Mouse (Mus musculus) liver, embryonic 18 days (tissue): ENCODE data around the gene Zfp800. TPM values are rescaled to one million over a fixed set of nuclear protein-coding genes. Genes with fewer than 3 reads are reported as not detected.

Source experiments
- polyA plus RNA-seq: library from polyadenylated mRNA; depleted of rRNA; stranded (reverse); fragments of >200 nt; gene quantifications from 2 replicates; pipeline ENCODE4 v1.2.3, GENCODE M21; 2012; rRNA removed

The Zfp800 gene
- polyA plus RNA-seq = 5.5 and 6.2 TPM in 2 replicates

DNA sequence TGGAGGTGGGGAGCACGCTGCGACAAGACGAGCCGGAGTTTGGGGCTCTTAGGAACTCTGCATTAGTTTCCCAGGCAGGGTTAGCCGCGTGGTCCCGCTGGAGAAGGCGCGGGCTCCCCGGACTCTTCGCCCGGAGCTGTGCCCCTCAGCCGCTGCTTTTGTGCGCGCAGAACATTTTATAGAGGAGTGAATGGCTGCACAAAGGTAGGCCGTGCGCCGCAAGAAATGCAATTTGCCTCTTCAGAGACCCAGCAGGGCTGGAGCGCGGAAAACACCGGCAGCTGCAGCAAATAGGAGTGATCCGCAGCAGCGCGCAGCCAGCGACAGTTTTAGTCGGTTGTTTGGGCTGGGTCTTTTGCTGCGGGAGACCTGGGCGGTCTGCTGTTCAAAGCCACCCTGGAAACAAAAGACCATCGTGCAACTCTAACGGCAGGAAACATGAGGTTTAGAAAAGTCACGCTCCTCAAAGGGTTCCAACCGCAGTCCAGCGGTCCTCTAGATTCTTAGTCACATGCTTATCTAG, at the start of gene Zfp800:
Gene Zfp800, minus strand, starts transcription at position 325 of the 523 bp plus-strand sequence.

GRCm38 (mm10) chr6:28428290-28428689, 30.5 kb upstream of the Zfp800 start, which contains the start of gene Gcc1:
Gene Gcc1 (minus strand): TSS chr6:28428390.

GRCm38 (mm10) chr6:28427096-28427839, 29.5 kb upstream of the Zfp800 start, which contains the start of gene Fscn3:
Gene Fscn3 (plus strand): TSS chr6:28427789.

DNA sequence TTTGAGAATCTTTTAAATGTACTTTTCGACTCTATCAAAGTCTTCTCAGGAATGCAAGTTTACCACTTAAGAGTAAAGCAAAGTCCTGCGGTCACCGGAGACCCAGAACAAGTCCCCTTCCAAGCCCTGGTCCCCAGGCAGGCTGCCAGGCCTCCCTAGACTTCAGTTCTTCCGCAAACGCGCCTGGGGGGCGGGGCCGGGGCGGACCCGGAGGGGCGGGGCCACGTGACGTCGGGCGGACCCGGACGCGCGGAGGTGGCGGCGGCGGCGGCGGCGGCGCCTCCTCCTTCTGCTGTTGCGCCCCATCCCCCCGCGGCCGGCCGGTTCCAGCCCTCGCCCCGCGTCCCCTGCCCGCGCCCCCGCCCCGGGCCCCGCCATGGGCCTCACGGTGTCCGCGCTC, 25.5 kb upstream of the Zfp800 start, which contains the start of gene Arf5:
Gene Arf5, plus strand, starts transcription at position 248 of the 400 bp plus-strand sequence.

Other genes starting within 250 kb of the Zfp800 start
- gene Arf5, start 25.6 kb upstream of the Zfp800 start, polyA plus RNA-seq = 207 and 226 TPM in 2 replicates
- gene Fscn3, start 29.8 kb upstream of the Zfp800 start, polyA plus RNA-seq = 0.08 and 0.10 TPM in 2 replicates
- 3.6 and 4.1 TPM in 2 replicates for gene Gcc1, start 30.4 kb upstream of the Zfp800 start, polyA plus RNA-seq
- not detected in 2 replicates for gene Pax4, start 51.3 kb upstream of the Zfp800 start, polyA plus RNA-seq
- 46.8 and 57.0 TPM in 2 replicates for gene Snd1, start 77.1 kb upstream of the Zfp800 start, polyA plus RNA-seq